Mouse (Mus musculus): ENCODE measurements at regions not wholly inside any gene's neighbourhood (a gene's known extent, or its start where the extent isn't known, plus 50 kb on each side); places are given as distances from the start of the nearest gene placed in this dataset.

DNA sequence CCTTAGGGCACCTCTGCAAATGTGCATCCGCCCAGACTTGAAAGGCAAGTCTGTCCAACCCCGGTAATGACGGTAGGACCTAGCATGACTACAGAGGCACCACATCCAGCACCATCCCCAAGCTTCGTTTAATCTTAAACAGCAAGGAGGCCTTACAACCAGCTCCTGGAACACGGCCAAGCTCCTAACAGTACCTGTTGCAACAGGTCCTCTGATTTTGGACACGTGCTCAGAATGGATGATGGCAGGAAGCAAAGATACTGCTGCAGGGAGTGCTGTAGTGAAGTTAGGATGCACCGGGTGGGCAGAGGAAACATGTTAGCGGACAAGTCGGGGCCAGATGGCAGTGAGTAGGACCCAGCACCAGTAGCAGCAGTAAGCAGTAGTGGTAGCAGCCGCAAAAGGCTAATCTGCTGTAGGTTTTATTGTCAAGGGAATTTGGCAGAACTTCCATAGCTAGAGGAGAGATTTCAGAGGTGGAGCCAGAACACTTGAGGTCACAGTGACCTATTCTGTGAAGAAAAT, 2813.5 kb upstream of the Gm7489 start:
- Histone ChIP-seq H3K36me3 (ENCODE audit: control insufficient read depth, insufficient read depth, low read length) (no peaks in the 10 kb centered on the region), H3K9me3 (ENCODE audit: control insufficient read depth, low read length) (no peaks in the 10 kb centered on the region), H3K4me2 (ENCODE audit: low read depth, low read length, severe bottlenecking) (0 out of 2 replicates have a peak overlapping the region, but pooled peaks have one; percentile 3), H3K27me3 (ENCODE audit: control insufficient read depth, insufficient read depth, low read length) (no peaks in the 10 kb centered on the region), H3K9ac (ENCODE audit: low read length) (no peak overlapping the region), H3K4me1 (replicated peaks; ENCODE audit: control insufficient read depth, insufficient read depth, low read length) (0 out of 2 replicates have a peak, but pooled peaks cover 1% of the 10 kb centered on the region), H3K27ac (ENCODE audit: low read depth, low read length) (peak overlapping the region; percentile 19; the same call in 1 of the 2 replicates), H3K4me3 (ENCODE audit: low read depth, low read length) (no peak overlapping the region)
- DNase-seq (ENCODE audit: low spot score) (peak; percentile 56), ATAC-seq (replicated peaks; ENCODE audit: low FRiP score) (peak; percentile 70)
- 73% methylated on average over 10 of the region's 10 CpGs for WGBS

DNA sequence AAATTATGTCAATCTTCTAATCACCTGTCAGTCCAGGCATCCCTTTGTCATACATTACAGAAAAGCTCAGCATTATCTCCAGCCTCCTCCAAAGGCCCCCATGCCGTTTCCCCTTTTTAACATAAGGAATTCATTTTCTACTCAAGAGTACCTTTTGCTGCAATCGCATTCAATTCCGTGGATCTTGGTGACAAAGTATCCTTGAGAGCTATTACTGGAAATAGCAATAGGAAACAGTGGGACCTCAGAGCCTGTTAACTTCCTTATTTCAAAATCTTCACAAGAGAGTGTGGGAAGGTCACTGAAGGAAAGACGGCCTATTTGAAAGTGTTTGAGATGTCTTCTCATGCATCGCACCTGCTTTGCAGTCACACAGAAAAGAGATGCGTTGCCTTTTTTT, 2811.0 kb upstream of the Gm7489 start:
- ATAC-seq (replicated peaks; ENCODE audit: low FRiP score) (no peak), DNase-seq (ENCODE audit: low spot score) (no peak)
- no peaks in the 10 kb centered on the region for H3K36me3 ChIP-seq (ENCODE audit: control insufficient read depth, insufficient read depth, low read length)
- H3K27me3 ChIP-seq (ENCODE audit: control insufficient read depth, insufficient read depth, low read length), result no peaks in the 10 kb centered on the region
- H3K4me1 ChIP-seq (replicated peaks; ENCODE audit: control insufficient read depth, insufficient read depth, low read length), result 0 out of 2 replicates have a peak, but pooled peaks cover 1% of the 10 kb centered on the region
- H3K27ac ChIP-seq (ENCODE audit: low read depth, low read length), result no peak overlapping the region
- WGBS, result 79% methylated on average over 6 of the region's 6 CpGs
- H3K4me3 ChIP-seq (ENCODE audit: low read depth, low read length), result no peak overlapping the region
- no peaks in the 10 kb centered on the region for H3K9me3 ChIP-seq (ENCODE audit: control insufficient read depth, low read length)
- H3K9ac ChIP-seq (ENCODE audit: low read length), result no peak overlapping the region
- H3K4me2 ChIP-seq (ENCODE audit: low read depth, low read length, severe bottlenecking), result no peak overlapping the region

DNA sequence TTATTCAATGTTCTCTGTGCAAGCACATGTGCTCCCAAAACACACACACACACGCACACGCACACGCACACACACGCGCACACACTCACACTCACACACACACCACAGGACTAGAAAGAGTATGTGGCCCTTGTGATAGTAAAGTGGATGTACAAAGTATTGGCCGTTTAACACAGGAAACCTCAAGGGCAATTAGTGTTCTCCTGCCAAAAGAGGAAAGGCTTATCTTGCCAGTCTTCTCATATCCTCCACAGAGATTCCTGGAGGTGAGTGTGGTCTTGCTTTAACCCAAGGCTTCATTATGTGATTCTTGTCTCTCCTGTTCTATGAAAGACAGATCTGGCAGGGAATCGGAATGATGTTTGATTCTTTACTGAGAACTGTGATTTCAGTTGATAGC, 2810.5 kb upstream of the Gm7489 start:
- no peaks in the 10 kb centered on the region for H3K9me3 ChIP-seq (ENCODE audit: control insufficient read depth, low read length)

DNA sequence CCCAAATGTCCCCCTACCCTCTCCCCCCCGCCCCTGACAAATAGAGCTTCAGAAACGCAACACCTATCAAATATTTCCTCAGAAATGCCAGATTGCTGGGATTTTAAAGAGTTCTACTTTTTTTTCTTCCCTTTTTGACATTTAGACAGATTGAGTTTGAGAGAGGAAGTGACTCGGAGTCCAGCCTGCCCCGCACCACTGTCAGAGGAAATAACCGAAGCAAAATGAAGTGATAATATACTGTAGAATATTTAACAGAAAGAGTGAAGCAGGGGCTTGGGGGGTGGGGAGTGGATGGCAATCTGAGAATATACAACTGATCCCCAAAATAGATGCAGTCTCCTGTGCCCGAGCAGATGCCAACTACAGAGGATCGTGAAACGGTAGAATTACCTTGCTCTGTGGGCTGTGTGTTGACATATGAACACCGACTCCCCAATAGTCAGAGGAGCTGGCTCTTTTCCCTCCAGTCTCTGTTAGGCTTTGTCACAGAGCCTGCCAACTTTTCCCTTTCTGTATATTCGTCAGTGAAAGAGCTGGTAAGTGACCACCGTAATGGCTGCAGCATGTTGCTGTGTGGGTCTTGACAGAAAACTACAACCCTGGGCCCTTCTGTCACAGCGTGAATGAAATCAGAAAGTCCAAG, 2800.9 kb upstream of the Gm7489 start:
- no peak overlapping the region for H3K4me3 ChIP-seq (ENCODE audit: low read depth, low read length)
- no peaks in the 10 kb centered on the region for H3K27me3 ChIP-seq (ENCODE audit: control insufficient read depth, insufficient read depth, low read length)
- WGBS, result 83% methylated on average over 12 of the region's 12 CpGs
- ATAC-seq (replicated peaks; ENCODE audit: low FRiP score), result no peak
- H3K9me3 ChIP-seq (ENCODE audit: control insufficient read depth, low read length), result no peaks in the 10 kb centered on the region
- H3K9ac ChIP-seq (ENCODE audit: low read length), result no peak overlapping the region
- H3K4me1 ChIP-seq (replicated peaks; ENCODE audit: control insufficient read depth, insufficient read depth, low read length), result no peaks in the 10 kb centered on the region
- H3K27ac ChIP-seq (ENCODE audit: low read depth, low read length), result no peak overlapping the region
- no peak for DNase-seq (ENCODE audit: low spot score)
- no peaks in the 10 kb centered on the region for H3K36me3 ChIP-seq (ENCODE audit: control insufficient read depth, insufficient read depth, low read length)
- H3K4me2 ChIP-seq (ENCODE audit: low read depth, low read length, severe bottlenecking), result no peak overlapping the region

More for the DNA sequence above, 2810.5 kb upstream of the Gm7489 start:
- Histone ChIP-seq H3K4me1 (replicated peaks; ENCODE audit: control insufficient read depth, insufficient read depth, low read length) (0 out of 2 replicates have a peak, but pooled peaks cover 1% of the 10 kb centered on the region), H3K9ac (ENCODE audit: low read length) (no peak overlapping the region), H3K4me3 (ENCODE audit: low read depth, low read length) (no peak overlapping the region), H3K4me2 (ENCODE audit: low read depth, low read length, severe bottlenecking) (no peak overlapping the region), H3K27ac (ENCODE audit: low read depth, low read length) (no peak overlapping the region), H3K36me3 (ENCODE audit: control insufficient read depth, insufficient read depth, low read length) (no peaks in the 10 kb centered on the region), H3K27me3 (ENCODE audit: control insufficient read depth, insufficient read depth, low read length) (no peaks in the 10 kb centered on the region)
- DNase-seq (ENCODE audit: low spot score) (no peak), ATAC-seq (replicated peaks; ENCODE audit: low FRiP score) (no peak)
- WGBS, result 95% methylated on average over 7 of the region's 7 CpGs

DNA sequence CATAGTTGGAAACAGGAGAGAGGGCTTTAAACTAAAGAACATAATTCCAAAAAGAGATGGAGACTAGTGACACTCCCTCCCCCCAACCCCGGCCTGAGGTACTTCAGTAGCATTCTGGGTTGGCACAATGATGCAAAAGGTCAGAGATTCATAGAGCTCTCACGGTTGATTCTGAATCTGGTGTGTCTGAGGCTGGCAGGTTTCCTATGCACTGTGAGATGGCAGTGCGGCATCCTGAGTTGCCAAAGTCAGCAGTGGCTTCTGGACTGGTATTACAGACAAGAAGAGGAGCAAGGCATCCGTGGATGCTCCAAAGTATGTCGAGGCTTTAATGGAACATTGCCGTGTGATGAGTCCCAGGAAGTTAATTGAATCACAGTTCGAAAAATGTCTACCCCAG, 2791.8 kb upstream of the Gm7489 start:
- no peaks in the 10 kb centered on the region for H3K4me1 ChIP-seq (replicated peaks; ENCODE audit: control insufficient read depth, insufficient read depth, low read length)
- no peak overlapping the region for H3K4me2 ChIP-seq (ENCODE audit: low read depth, low read length, severe bottlenecking)
- H3K4me3 ChIP-seq (ENCODE audit: low read depth, low read length), result no peak overlapping the region
- 85% methylated on average over 7 of the region's 7 CpGs for WGBS
- H3K27me3 ChIP-seq (ENCODE audit: control insufficient read depth, insufficient read depth, low read length), result no peaks in the 10 kb centered on the region
- ATAC-seq (replicated peaks; ENCODE audit: low FRiP score) (no peak), DNase-seq (ENCODE audit: low spot score) (no peak)
- H3K27ac ChIP-seq (ENCODE audit: low read depth, low read length), result no peak overlapping the region
- H3K9me3 ChIP-seq (ENCODE audit: control insufficient read depth, low read length), result no peaks in the 10 kb centered on the region
- no peaks in the 10 kb centered on the region for H3K36me3 ChIP-seq (ENCODE audit: control insufficient read depth, insufficient read depth, low read length)
- no peak overlapping the region for H3K9ac ChIP-seq (ENCODE audit: low read length)

DNA sequence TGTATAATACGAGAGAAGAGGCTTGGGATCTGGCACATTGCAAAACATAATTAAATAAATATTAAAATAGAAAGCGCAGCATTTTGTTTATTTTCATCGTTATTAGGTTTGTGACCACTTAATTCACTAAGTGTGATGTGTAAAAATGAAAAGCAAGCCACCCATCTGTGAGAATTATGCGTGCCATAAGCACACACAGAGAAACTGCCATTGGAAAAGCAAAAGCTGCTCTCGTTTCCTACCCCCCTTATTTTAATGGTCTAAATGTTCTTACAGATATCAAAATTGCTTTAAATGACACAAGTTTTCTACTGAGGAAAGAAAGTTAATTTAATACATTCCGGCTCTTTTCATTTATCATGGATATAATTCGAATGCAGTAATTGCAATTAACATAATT, 2780.8 kb upstream of the Gm7489 start:
- DNase-seq (ENCODE audit: low spot score) (no peak), ATAC-seq (replicated peaks; ENCODE audit: low FRiP score) (no peak)
- Histone ChIP-seq H3K4me1 (replicated peaks; ENCODE audit: control insufficient read depth, insufficient read depth, low read length) (no peaks in the 10 kb centered on the region), H3K9me3 (ENCODE audit: control insufficient read depth, low read length) (no peaks in the 10 kb centered on the region), H3K27me3 (ENCODE audit: control insufficient read depth, insufficient read depth, low read length) (no peaks in the 10 kb centered on the region), H3K27ac (ENCODE audit: low read depth, low read length) (no peak overlapping the region), H3K4me2 (ENCODE audit: low read depth, low read length, severe bottlenecking) (peak overlapping the region; percentile 38; the same call in 1 of the 2 replicates), H3K9ac (ENCODE audit: low read length) (peak overlapping the region; percentile 35; the same call in 1 of the 2 replicates), H3K36me3 (ENCODE audit: control insufficient read depth, insufficient read depth, low read length) (no peaks in the 10 kb centered on the region), H3K4me3 (ENCODE audit: low read depth, low read length) (no peak overlapping the region)
- 71% methylated on average over 7 of the region's 7 CpGs for WGBS

DNA sequence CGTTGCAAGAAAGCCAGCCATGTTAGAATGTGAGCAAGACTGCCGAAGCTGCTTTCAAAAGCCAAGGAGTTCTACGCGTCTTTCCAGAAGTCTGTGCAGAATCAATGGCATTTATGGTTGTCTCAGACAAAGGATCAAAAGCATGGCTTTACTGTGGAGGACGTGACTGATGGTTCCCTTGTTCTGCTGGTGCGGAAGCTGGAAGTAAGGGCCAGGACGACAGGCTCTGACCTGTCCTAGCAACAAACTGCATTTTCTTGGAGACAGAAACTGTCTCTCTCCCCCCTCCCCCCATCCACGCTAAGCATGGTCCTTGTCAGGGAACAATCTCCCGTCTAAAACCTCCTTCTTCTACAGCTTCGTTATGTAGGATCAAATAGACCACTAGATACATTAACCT, 2780.3 kb upstream of the Gm7489 start:
- H3K4me3 ChIP-seq (ENCODE audit: low read depth, low read length), result no peak overlapping the region
- H3K27me3 ChIP-seq (ENCODE audit: control insufficient read depth, insufficient read depth, low read length), result no peaks in the 10 kb centered on the region
- no peaks in the 10 kb centered on the region for H3K4me1 ChIP-seq (replicated peaks; ENCODE audit: control insufficient read depth, insufficient read depth, low read length)
- no peak overlapping the region for H3K27ac ChIP-seq (ENCODE audit: low read depth, low read length)
- H3K36me3 ChIP-seq (ENCODE audit: control insufficient read depth, insufficient read depth, low read length), result no peaks in the 10 kb centered on the region
- H3K4me2 ChIP-seq (ENCODE audit: low read depth, low read length, severe bottlenecking), result peak overlapping the region; percentile 38; the same call in 1 of the 2 replicates
- no peak for DNase-seq (ENCODE audit: low spot score)
- ATAC-seq (replicated peaks; ENCODE audit: low FRiP score), result peak; percentile 66; the same call in 1 of the 2 replicates
- H3K9ac ChIP-seq (ENCODE audit: low read length), result peak overlapping the region; percentile 35; the same call in 1 of the 2 replicates
- 14% methylated on average over 10 of the region's 10 CpGs for WGBS
- H3K9me3 ChIP-seq (ENCODE audit: control insufficient read depth, low read length), result no peaks in the 10 kb centered on the region

DNA sequence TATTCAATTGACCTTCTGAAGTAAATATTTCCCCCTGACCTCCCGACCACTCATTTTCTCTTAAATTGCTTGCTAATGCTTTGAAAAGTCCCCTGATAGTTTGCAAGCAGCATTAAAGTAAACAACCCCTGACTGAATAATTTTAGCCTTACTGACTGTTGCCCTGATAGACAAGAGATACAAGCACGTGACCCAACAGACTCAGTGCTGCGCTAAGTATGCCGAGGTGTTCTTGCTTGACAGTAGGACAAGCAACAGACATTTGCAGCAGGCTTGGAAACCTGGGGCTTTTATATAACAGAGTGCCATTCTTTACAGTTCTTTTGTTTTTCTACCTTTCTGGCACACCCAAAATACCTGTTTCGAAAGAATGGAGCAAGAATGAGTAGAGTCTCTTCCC, 2779.9 kb upstream of the Gm7489 start:
- 74% methylated on average over 5 of the region's 5 CpGs for WGBS
- Histone ChIP-seq H3K27me3 (ENCODE audit: control insufficient read depth, insufficient read depth, low read length) (no peaks in the 10 kb centered on the region), H3K4me3 (ENCODE audit: low read depth, low read length) (no peak overlapping the region), H3K4me2 (ENCODE audit: low read depth, low read length, severe bottlenecking) (no peak overlapping the region), H3K27ac (ENCODE audit: low read depth, low read length) (no peak overlapping the region), H3K9me3 (ENCODE audit: control insufficient read depth, low read length) (no peaks in the 10 kb centered on the region), H3K4me1 (replicated peaks; ENCODE audit: control insufficient read depth, insufficient read depth, low read length) (no peaks in the 10 kb centered on the region), H3K36me3 (ENCODE audit: control insufficient read depth, insufficient read depth, low read length) (no peaks in the 10 kb centered on the region), H3K9ac (ENCODE audit: low read length) (no peak overlapping the region)
- ATAC-seq (replicated peaks; ENCODE audit: low FRiP score) (no peak; the same call in 1 of the 2 replicates), DNase-seq (ENCODE audit: low spot score) (no peak)

Data from forebrain, embryonic 11.5 days (tissue).